Mouse (Mus musculus) thymus, adult 2 months (tissue): Measurements from ENCODE around the gene Pdia4.

Experiments
- CTCF ChIP-seq: fragments of 200-500 bp; IDR thresholded peaks from 2 replicates; pipeline ENCODE4 v1.5.1; 2012; ENCODE audit warnings: mild to moderate bottlenecking, control low read depth, low read length, moderate library complexity, borderline replicate concordance; ENCODE audit not compliant: control insufficient read depth, poor library complexity, insufficient read depth; ENCODE audit errors: extremely low read depth
- POLR2A ChIP-seq: fragments of 200-500 bp; IDR thresholded peaks from 2 replicates; pipeline ENCODE4 v1.6.1; 2012; ENCODE audit warnings: mild to moderate bottlenecking, low read length, control low read depth, moderate library complexity; ENCODE audit not compliant: control insufficient read depth, poor library complexity, insufficient read depth; ENCODE audit errors: extremely low read depth

GRCm38 (mm10) chr6:47793284-47793683 lies 19.9 kb downstream of the Pdia4 start:
- TF ChIP-seq CTCF (no peak), POLR2A (no peak)
